Mouse (Mus musculus): ENCODE data around the gene Zeb2. TPM values are rescaled to one million over a fixed set of nuclear protein-coding genes. Genes with fewer than 3 reads are reported as not detected.

Zeb2 gene
- total RNA-seq, 1 experiment from 2014 or later = 113 TPM

GRCm38 (mm10) chr2:45077383-45077782, 39.8 kb downstream of the Zeb2 start:
- no peak for ATAC-seq (ENCODE audit: extremely low read depth, insufficient number of reproducible peaks, low FRiP score, poor library complexity, severe bottlenecking)

GRCm38 (mm10) chr2:45073025-45073424, 44.2 kb downstream of the Zeb2 start:
- ATAC-seq (ENCODE audit: extremely low read depth, insufficient number of reproducible peaks, low FRiP score, poor library complexity, severe bottlenecking) = no peak

GRCm38 (mm10) chr2:45071296-45071695, 45.9 kb downstream of the Zeb2 start:
- ATAC-seq (ENCODE audit: extremely low read depth, insufficient number of reproducible peaks, low FRiP score, poor library complexity, severe bottlenecking) = no peak

- ATAC-seq (ENCODE audit: extremely low read depth, insufficient number of reproducible peaks, low FRiP score, poor library complexity, severe bottlenecking) = no peak
Observed at GRCm38 (mm10) chr2:45070612-45071276, 46.5 kb downstream of the Zeb2 start.

- no peak for ATAC-seq (ENCODE audit: extremely low read depth, insufficient number of reproducible peaks, low FRiP score, poor library complexity, severe bottlenecking)
Observed at GRCm38 (mm10) chr2:45068792-45069550, 48.2 kb downstream of the Zeb2 start.

GRCm38 (mm10) chr2:45067116-45067515, 50.1 kb downstream of the Zeb2 start:
- ATAC-seq (ENCODE audit: extremely low read depth, insufficient number of reproducible peaks, low FRiP score, poor library complexity, severe bottlenecking) = no peak

GRCm38 (mm10) chr2:45063300-45063890, 53.8 kb downstream of the Zeb2 start:
- no peak for ATAC-seq (ENCODE audit: extremely low read depth, insufficient number of reproducible peaks, low FRiP score, poor library complexity, severe bottlenecking)

- ATAC-seq (ENCODE audit: extremely low read depth, insufficient number of reproducible peaks, low FRiP score, poor library complexity, severe bottlenecking) = no peak
Observed at GRCm38 (mm10) chr2:45062136-45062535, 55.1 kb downstream of the Zeb2 start.

- ATAC-seq (ENCODE audit: extremely low read depth, insufficient number of reproducible peaks, low FRiP score, poor library complexity, severe bottlenecking) = no peak
Observed at GRCm38 (mm10) chr2:45060768-45061167, 56.4 kb downstream of the Zeb2 start.

- no peak for ATAC-seq (ENCODE audit: extremely low read depth, insufficient number of reproducible peaks, low FRiP score, poor library complexity, severe bottlenecking)
Observed at GRCm38 (mm10) chr2:45060202-45060601, 57.0 kb downstream of the Zeb2 start.

GRCm38 (mm10) chr2:45059599-45059998, 57.6 kb downstream of the Zeb2 start:
- no peak for ATAC-seq (ENCODE audit: extremely low read depth, insufficient number of reproducible peaks, low FRiP score, poor library complexity, severe bottlenecking)

GRCm38 (mm10) chr2:45059010-45059409, 58.2 kb downstream of the Zeb2 start:
- ATAC-seq (ENCODE audit: extremely low read depth, insufficient number of reproducible peaks, low FRiP score, poor library complexity, severe bottlenecking) = no peak

- no peak for ATAC-seq (ENCODE audit: extremely low read depth, insufficient number of reproducible peaks, low FRiP score, poor library complexity, severe bottlenecking)
Observed at GRCm38 (mm10) chr2:45058183-45058582, 59.0 kb downstream of the Zeb2 start.

- ATAC-seq (ENCODE audit: extremely low read depth, insufficient number of reproducible peaks, low FRiP score, poor library complexity, severe bottlenecking) = no peak
Observed at GRCm38 (mm10) chr2:45056856-45057562, 60.2 kb downstream of the Zeb2 start.

GRCm38 (mm10) chr2:45055926-45056325, 61.3 kb downstream of the Zeb2 start:
- ATAC-seq (ENCODE audit: extremely low read depth, insufficient number of reproducible peaks, low FRiP score, poor library complexity, severe bottlenecking) = no peak

- ATAC-seq (ENCODE audit: extremely low read depth, insufficient number of reproducible peaks, low FRiP score, poor library complexity, severe bottlenecking) = no peak
Observed at GRCm38 (mm10) chr2:45055034-45055615, 62.1 kb downstream of the Zeb2 start.

GRCm38 (mm10) chr2:45054070-45055025, 62.8 kb downstream of the Zeb2 start:
- ATAC-seq (ENCODE audit: extremely low read depth, insufficient number of reproducible peaks, low FRiP score, poor library complexity, severe bottlenecking) = no peak

GRCm38 (mm10) chr2:45052587-45052986, 64.6 kb downstream of the Zeb2 start:
- ATAC-seq (ENCODE audit: extremely low read depth, insufficient number of reproducible peaks, low FRiP score, poor library complexity, severe bottlenecking) = no peak
